Mouse (Mus musculus): ENCODE measurements around the gene Susd2.

The Susd2 gene

DNA sequence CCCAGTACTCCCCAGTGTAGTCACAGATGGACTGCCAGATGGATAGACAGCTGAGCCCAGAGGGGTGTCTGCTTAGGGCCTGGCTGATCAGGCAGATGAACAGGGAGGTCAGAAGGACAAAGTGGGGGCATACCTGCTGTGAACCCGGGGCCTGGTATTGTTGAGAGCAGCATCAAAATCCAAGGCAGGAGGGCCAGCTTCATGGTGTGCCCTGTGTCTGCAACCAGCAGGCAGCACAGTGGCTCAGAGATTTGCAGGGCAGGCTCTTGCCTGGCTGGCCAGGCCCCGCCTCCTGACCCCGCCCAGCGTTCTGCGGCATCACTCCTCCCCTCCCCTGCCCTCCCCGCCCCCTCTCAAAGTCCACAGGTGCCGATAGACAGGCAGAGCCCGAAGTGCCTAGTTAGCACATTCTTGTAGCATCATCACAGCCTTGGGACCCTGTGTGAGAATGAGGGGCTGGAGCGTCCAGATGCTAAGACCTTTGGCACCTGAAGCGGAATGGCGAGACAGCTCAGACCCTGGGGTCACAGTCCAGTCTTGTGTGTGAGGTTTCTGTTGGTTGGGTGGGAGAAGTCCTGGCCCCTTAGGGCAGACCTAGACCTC lies at the start of gene Susd2:
Susd2 (minus strand) TSS at position 268 of the 603 bp plus-strand sequence.
- DNase-seq = peak; percentile 80

GRCm38 (mm10) chr10:75688598-75688997 lies 44.8 kb upstream of the Susd2 start:
- no peak for DNase-seq

GRCm38 (mm10) chr10:75686724-75687123 lies 42.9 kb upstream of the Susd2 start:
- DNase-seq = no peak

- DNase-seq = no peak
Measured at GRCm38 (mm10) chr10:75684035-75685004, 40.5 kb upstream of the Susd2 start.

DNA sequence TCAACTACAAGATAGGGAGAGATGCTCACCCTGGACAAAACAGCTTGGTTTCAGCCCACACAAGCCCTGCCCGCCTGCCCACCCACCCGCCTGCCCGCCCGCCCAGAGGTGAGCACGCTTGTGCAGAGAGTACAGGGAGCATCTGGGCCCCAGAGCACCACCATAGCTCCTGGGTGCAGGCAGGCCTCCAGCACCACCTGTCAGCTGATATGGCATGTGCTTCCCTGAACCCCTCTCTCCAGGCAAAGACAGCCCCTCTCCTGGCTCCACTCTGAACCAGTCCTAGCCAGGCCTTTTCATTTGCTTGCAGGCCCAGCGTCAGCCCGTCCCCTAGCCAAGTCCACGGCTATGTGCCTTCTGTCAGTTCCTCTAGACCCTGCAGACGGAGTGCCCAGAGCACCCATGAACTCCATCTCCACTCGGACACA lies 36.8 kb upstream of the Susd2 start:
- no peak for DNase-seq

DNA sequence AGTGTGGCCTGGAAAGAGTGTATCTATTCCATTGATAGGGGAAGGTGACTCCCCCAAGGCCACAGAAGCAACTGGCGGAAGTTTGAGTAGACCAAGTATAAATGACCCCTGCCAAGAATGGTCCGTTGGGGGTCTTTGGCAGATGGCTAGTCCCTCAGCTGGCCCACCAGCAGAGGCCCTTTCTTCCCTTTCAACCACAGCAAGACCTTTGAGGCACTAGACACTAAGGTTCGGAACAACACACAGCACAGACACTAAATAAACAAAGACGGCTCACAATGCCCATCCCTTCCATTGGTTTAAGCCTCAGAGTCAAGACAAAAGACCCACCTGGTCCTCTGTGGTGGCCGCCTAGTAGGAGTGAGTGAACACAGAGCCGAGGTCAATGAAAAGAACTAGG lies 35.4 kb upstream of the Susd2 start:
- no peak for DNase-seq

DNA sequence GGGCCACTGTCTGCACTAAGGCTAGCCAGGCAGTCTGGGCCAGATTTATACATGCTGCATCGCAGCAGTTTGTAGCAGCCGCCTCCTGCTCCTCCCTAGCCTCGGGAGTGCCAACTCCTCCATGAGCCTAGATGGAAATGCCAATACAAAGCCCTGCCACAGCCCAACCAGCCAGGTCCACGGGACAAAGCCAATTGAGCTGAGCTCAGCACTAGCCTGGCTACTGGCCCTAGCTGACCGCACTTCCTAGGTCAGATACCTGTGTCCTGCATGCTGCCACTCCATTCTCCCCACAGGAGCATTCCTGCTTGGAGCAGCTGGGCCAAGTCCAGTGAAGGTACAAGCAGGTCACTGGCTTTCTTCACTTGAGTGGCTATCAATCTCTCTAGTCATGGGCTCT lies 34.2 kb upstream of the Susd2 start:
- no peak for DNase-seq

DNA sequence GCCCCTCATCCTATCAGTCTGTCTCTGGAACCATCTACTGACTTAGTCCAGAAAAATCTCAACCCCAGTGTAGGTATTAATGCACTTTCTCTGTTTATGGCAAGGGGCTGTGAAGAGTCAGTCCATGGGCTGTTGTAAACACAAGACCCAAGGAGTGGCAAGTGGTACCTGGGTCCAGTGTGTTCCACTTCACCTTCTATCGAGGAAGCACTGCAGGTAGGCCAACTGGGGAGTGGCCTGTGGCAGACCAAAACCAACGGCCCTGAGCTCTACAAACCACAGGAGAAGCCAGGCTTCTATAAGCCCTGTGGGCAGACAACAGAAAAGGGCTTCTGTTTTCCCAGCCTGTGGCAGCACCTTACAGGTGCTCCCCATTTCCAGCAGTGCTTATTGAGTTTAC lies 33.8 kb upstream of the Susd2 start:
- no peak for DNase-seq

DNA sequence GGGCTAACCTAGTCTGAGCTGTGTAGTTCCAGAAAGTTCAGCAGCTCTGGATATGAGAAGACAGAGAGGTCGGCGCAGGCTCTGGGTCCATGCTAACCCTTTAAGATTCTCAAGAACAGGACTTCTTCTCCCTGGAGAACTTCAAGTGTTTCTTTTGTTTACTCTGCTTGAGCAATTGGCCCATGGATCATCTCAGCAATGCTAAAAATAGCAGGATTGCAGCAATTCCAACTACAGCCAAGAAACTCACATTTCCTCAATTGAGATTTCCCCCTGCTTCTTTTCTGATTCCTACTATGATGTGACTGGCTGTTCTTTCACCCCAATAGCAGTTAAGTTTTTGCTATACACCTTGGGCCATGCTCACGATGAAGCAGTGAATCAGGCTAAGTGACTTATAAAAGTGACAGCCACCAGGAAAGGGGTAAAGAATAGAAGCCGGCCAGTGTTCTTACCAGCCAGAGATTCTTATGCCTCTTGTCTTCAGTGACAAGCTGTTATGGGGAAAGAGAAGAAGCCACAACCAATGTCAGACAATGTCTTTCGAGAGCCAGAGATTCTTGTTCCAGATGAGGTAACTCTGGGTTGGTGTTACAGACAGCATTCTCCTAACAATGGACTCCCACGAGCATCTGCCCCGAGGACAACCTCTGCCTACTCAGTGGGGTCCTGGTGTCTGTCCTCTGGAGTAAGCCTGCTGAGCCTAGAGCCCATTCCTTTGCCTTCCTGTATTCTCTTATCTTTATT lies 33.2 kb upstream of the Susd2 start:
- no peak for DNase-seq

DNA sequence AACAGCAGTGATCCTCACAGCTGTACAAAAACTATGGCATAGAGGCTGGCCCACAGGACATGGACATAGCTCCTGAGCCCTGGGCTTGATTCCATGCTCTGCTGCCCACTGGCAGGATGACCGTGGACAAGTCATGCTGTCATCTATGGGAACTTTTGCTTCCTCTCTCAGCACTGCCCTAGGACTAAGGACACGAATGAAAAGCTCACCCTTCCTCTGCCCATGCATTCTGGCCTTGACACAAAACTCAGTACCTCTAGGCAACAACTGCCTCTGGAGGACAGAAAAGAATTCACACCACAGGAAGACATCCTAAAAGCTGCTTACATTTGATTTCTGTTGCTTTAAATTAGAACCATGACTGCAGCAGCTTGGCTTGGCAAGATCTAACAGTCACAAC lies 32.5 kb upstream of the Susd2 start:
- no peak for DNase-seq

DNA sequence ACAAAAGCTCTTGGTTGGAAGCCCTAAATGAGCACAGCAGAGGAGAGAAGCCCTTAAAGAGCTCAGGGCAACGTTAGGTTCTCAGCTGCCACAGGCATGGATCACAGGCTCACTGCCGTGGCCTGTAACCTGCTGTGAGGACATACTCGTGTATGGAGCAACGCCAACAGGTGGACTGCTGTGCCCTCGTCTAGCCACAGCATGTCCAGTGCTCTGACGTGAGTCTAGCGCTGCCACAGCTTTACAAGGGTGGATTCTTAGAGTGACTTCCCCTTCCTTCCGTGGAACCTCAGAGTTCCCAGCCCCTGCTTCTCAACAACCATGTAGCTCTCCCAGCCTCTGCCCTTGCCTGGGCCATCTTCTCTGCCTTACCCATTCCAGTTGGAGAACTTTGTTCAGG lies 31.8 kb upstream of the Susd2 start:
- DNase-seq = no peak

DNA sequence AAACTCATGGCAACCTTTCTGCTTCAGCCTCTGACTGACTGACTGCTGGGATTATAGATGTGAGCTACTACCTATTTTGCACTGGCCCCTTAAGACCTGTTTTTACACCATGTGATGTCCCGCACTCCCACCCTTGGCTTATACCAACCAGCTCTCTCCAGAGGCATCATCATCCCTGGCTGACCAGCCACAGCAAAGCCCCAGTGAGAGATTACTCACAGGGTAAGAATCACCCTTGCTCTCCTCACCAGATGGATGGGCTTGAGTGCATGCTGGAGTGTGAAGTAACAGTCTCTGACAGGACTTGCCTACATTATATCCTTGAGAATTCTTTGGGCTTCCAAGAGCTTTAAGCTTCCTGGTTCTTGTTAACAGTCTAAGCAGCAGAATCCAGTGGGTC lies 26.1 kb upstream of the Susd2 start:
- no peak for DNase-seq

DNA sequence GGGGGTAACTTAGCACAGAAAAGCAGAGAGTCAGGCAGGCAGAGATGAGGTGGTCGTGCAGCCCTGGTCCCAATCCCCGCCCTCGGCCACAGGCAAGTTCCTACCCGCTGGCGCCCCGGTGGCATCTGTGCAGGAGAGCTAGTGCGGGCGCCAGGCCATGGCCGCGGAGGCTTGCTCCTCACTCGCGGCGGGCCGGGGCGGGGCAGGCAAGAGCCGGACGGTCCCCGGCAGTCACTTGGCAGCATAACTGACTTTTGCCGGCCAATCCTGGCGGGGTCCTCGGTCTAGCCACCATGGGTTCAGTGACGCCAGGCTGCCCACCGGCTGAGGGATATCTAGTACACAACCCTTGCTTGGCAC lies 24.1 kb upstream of the Susd2 start:
- no peak for DNase-seq

- peak; percentile 81 for DNase-seq
Measured at GRCm38 (mm10) chr10:75667115-75667910, 23.5 kb upstream of the Susd2 start.

- peak; percentile 33 for DNase-seq
Measured at GRCm38 (mm10) chr10:75666451-75667030, 22.7 kb upstream of the Susd2 start.

DNA sequence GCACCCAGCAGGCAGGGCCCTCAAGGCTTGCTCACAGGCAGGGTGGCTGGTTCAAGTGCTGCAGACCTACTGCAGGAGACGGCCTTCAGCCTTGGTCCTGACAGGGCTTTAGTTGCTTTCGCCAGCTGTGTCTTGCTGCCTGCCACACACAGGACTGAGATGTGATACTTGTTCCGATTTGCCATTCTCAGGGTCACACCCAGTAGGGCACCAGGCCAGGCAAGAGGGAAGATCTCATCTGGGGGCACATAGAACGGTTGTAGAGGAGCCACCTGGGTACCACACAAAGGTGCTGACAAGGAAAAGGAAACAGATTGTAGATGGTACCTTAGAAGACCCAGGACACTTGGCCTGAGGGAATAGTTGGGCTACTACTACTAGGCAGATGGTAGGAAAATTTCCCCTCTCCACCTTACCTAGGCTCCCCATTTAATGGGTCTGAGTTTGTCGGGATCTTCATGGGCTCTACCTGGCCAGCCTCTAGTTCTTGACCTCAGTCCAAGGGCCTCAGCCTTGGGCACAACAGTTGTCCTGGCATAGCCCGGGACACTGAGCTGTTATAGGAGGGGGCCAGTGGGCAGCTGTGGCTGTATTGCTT lies 21.0 kb upstream of the Susd2 start:
- no peak for DNase-seq

GRCm38 (mm10) chr10:75662575-75662974 lies 18.8 kb upstream of the Susd2 start:
- DNase-seq = no peak

DNA sequence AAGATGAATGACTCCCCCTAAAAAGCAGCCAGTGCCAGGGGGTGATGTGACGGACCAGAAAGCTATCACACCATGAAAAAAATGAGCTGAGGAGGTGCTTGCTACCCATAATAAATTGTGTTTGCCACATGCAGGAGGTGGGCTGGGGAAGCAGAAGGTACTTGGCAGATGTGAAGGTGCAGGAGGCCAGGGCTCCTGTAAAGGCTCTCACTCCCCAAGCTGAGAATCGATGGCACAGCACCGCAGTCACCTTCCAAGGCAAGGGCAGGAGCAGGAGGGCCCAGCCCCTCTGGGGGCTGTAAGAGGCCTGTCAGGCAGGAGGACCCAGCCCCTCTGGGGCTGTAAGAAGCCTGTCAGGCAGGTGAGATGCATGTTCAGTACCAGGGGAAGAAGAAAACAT lies 18.1 kb upstream of the Susd2 start:
- DNase-seq = no peak

GRCm38 (mm10) chr10:75661381-75661780 lies 17.6 kb upstream of the Susd2 start:
- no peak for DNase-seq

DNA sequence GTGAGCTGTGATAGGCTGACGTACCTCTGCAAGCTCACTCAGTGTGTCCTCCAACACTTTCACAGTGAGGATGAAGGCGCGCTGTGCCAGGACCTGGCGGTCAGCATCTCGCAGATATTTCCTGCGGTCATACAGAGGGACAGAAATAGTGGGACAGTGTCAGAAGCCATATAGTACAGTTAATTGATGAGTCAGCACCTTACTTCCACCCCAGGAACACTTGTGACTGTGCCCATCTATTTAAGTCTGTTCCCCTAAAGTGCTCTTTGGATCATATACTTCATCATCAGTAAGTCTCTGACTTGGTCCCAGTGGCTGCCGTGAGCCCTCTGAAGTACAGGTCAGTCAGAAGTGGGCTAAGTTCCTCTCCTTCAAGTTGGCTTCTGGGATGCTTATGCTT lies 14.0 kb upstream of the Susd2 start:
- no peak for DNase-seq

- no peak for DNase-seq
Measured at GRCm38 (mm10) chr10:75657165-75657564, 13.4 kb upstream of the Susd2 start.

DNA sequence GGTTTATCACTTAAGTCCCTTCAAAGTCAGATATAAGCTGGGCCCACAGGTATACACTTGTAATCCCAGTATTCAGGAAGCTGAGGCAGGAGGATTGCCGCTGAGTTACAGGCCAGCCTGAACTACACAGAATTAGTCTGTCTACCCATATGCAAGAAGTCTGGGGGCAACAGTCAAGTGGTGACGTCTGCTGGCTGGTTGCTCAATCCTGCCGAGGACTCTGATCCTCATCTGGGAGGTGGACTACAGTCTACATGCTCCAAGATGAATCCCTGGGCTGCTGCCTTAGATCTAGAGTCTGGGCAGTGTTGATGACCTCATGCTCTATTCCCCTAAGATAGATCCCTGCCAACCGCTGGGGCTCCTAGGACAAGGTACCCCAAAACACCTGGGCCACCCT lies 10.2 kb upstream of the Susd2 start:
- DNase-seq = no peak
